Mouse (Mus musculus) G1E (cell line): ENCODE data around the gene Ces1b.

Experiments used
- CTCF ChIP-seq: IDR thresholded peaks from 2 replicates; pipeline ENCODE4 v1.5.1; 2012; ENCODE audit warnings: low read depth, low read length, inconsistent platforms, mixed read lengths
- POLR2AphosphoS5 ChIP-seq: IDR thresholded peaks from 2 replicates; pipeline ENCODE4 v1.6.1; 2012; ENCODE audit warnings: low read depth, low read length, inconsistent platforms; ENCODE audit not compliant: insufficient replicate concordance

DNA sequence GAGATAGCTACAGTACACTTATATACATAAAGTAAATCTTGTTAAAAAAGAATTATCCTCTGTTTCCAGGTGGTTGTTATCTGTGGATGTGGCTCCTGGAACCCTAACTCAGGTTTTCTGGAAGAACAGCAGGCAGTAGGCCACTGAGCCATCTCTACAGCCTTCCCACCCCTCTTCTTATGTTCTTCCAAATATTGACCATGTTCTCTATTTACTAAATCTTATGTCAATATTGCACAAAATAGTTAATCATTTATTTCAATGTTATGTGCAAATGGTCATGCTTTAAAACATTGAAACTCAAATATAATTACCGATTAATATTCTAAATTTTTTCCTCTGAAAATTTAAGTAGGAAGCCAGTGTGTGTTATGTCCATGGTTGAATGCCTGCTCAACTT, 42.2 kb upstream of the Ces1b start:
- TF ChIP-seq CTCF = no peak
- TF ChIP-seq POLR2AphosphoS5 = no peak
